Mouse (Mus musculus) kidney, postnatal 0 days (tissue): Measurements from ENCODE around the gene Lrrc4b. TPM values are rescaled to one million over a fixed set of nuclear protein-coding genes. Genes with fewer than 3 reads are reported as not detected.

Experiments used
- ATAC-seq: fragments of 200-750 bp; cut with Nextera tagmentation; replicated peaks from 2 replicates; pipeline ENCODE4 v1.8.0; 2017; ENCODE audit warnings: low read depth, moderate number of reproducible peaks, moderate TSS enrichment, moderate library complexity; ENCODE audit not compliant: low FRiP score
- DNase-seq: peaks from one replicate; pipeline ENCODE4 v3.0.0-alpha.2; 2016; ENCODE audit warnings: low spot score
- H3K27ac ChIP-seq: fragments of 300-500 bp; sonication (generic); 2 replicates; pipeline ENCODE4 v1.5.1; 2014; ENCODE audit warnings: mild to moderate bottlenecking
- H3K27me3 ChIP-seq: fragments of 300-500 bp; sonication (generic); 2 replicates; pipeline ENCODE4 v1.6.1; 2014; ENCODE audit warnings: low read length, mixed read lengths; ENCODE audit not compliant: insufficient read depth
- H3K36me3 ChIP-seq: fragments of 300-500 bp; sonication (generic); 2 replicates; pipeline ENCODE4 v1.6.1; 2014; ENCODE audit warnings: low read length, mixed read lengths; ENCODE audit not compliant: insufficient read depth
- H3K4me1 ChIP-seq: fragments of 300-500 bp; sonication (generic); replicated peaks from 2 replicates; pipeline ENCODE4 v1.6.1; 2014; ENCODE audit warnings: antibody characterized with exemption, low read length, mixed read lengths; ENCODE audit not compliant: insufficient read depth
- H3K4me2 ChIP-seq: fragments of 300-500 bp; sonication (generic); 2 replicates; pipeline ENCODE4 v1.6.1; 2014; ENCODE audit warnings: mild to moderate bottlenecking, low read length, moderate library complexity, mixed read lengths
- H3K4me3 ChIP-seq: fragments of 300-500 bp; sonication (generic); replicated peaks from 2 replicates; pipeline ENCODE4 v1.5.1; 2014; ENCODE audit warnings: low read depth, low read length
- H3K9ac ChIP-seq: fragments of 300-500 bp; sonication (generic); 2 replicates; pipeline ENCODE4 v1.6.1; 2014; ENCODE audit warnings: low read depth, low read length
- H3K9me3 ChIP-seq: fragments of 300-500 bp; sonication (generic); replicated peaks from 2 replicates; pipeline ENCODE4 v1.6.1; 2016; ENCODE audit warnings: low read length, inconsistent platforms, mixed read lengths
- CTCF ChIP-seq: IDR thresholded peaks from 2 replicates; pipeline ENCODE4 v1.5.1; 2016; ENCODE audit warnings: antibody characterized with exemption, low read depth, mild to moderate bottlenecking, moderate library complexity
- WGBS: fragments of 180-500 bp; shearing (Covaris S2); extraction: QIAGEN DNeasy Blood & Tissue Kit; methylation state at CpG from one replicate; pipeline ENCODE4 v1.1.7; 2014; 5-methylcytosine and 5-hydroxymethylcytosine counted together
- polyA plus RNA-seq: library from polyadenylated mRNA; unstranded; fragments of >200 nt; fragmentation: Nextera tagmentation; extraction: Ambion mirVana; gene quantifications from 2 replicates; pipeline ENCODE4 v1.2.1, GENCODE M21; 2015

Gene Lrrc4b
- polyA plus RNA-seq, 1 experiment from 2014 or later, result 0.26 TPM

- Histone ChIP-seq H3K27me3 (no peaks in the 10 kb centered on the region), H3K9me3 (no peaks in the 10 kb centered on the region), H3K36me3 (no peaks in the 10 kb centered on the region), H3K4me3 (no peak overlapping the region), H3K4me1 (no peaks in the 10 kb centered on the region), H3K4me2 (no peak overlapping the region), H3K9ac (no peak overlapping the region), H3K27ac (no peak overlapping the region)
- WGBS, result 83% methylated on average over 14 of the region's 14 CpGs
- TF ChIP-seq CTCF, result no peak
- no peak for ATAC-seq
- DNase-seq, result no peak
These were observed 36.5 kb upstream of the Lrrc4b start for GRCm38 (mm10) chr7:44392341-44392740.

- TF ChIP-seq CTCF, result no peak
- 92% methylated on average over 17 of the region's 17 CpGs for WGBS
These were observed 35.5 kb upstream of the Lrrc4b start for GRCm38 (mm10) chr7:44393284-44393683.

GRCm38 (mm10) chr7:44398570-44398969, 30.2 kb upstream of the Lrrc4b start:
- ATAC-seq, result peak; percentile 56
- Histone ChIP-seq H3K36me3 (no peaks in the 10 kb centered on the region), H3K27ac (no peak overlapping the region), H3K4me1 (no peaks in the 10 kb centered on the region), H3K9me3 (no peaks in the 10 kb centered on the region), H3K9ac (no peak overlapping the region), H3K27me3 (no peaks in the 10 kb centered on the region), H3K4me3 (no peak overlapping the region), H3K4me2 (no peak overlapping the region)
- peak; percentile 51 for DNase-seq
- 13% methylated on average over 3 of the region's 3 CpGs for WGBS
- TF ChIP-seq CTCF, result peak; percentile 70

More at GRCm38 (mm10) chr7:44393284-44393683, 35.5 kb upstream of the Lrrc4b start:
- Histone ChIP-seq H3K27ac (no peak overlapping the region), H3K9ac (no peak overlapping the region), H3K4me1 (no peaks in the 10 kb centered on the region), H3K4me2 (no peak overlapping the region), H3K4me3 (no peak overlapping the region), H3K9me3 (no peaks in the 10 kb centered on the region), H3K27me3 (no peaks in the 10 kb centered on the region), H3K36me3 (no peaks in the 10 kb centered on the region)
- ATAC-seq, result no peak
- no peak for DNase-seq

- DNase-seq (no peak), ATAC-seq (no peak)
- Histone ChIP-seq H3K4me1 (no peaks in the 10 kb centered on the region), H3K36me3 (no peaks in the 10 kb centered on the region), H3K4me2 (no peak overlapping the region), H3K9ac (no peak overlapping the region), H3K9me3 (no peaks in the 10 kb centered on the region), H3K4me3 (no peak overlapping the region), H3K27ac (no peak overlapping the region), H3K27me3 (no peaks in the 10 kb centered on the region)
- no peak for TF ChIP-seq CTCF
- 75% methylated on average over 6 of the region's 6 CpGs for WGBS
These were observed 27.1 kb upstream of the Lrrc4b start for GRCm38 (mm10) chr7:44401673-44402072.

GRCm38 (mm10) chr7:44405346-44406014, 23.3 kb upstream of the Lrrc4b start:
- Histone ChIP-seq H3K36me3 (no peaks in the 10 kb centered on the region), H3K27me3 (no peaks in the 10 kb centered on the region), H3K4me3 (peak overlapping the region; percentile 23), H3K4me1 (no peaks in the 10 kb centered on the region), H3K9ac (no peak overlapping the region), H3K9me3 (no peaks in the 10 kb centered on the region), H3K27ac (peak overlapping the region; percentile 56; the same call in 1 of the 2 replicates), H3K4me2 (peak overlapping the region; percentile 49)
- peak; percentile 99 for DNase-seq
- peak; percentile 95 for ATAC-seq
- 3% methylated on average over 27 of the region's 27 CpGs for WGBS
- peak; percentile 29; the same call in 1 of the 2 replicates for TF ChIP-seq CTCF

GRCm38 (mm10) chr7:44406015-44406355, 22.8 kb upstream of the Lrrc4b start:
- Histone ChIP-seq H3K9me3 (no peaks in the 10 kb centered on the region), H3K4me2 (no peak overlapping the region), H3K27me3 (no peaks in the 10 kb centered on the region), H3K4me1 (no peaks in the 10 kb centered on the region), H3K4me3 (no peak overlapping the region), H3K27ac (no peak overlapping the region), H3K36me3 (no peaks in the 10 kb centered on the region), H3K9ac (no peak overlapping the region)
- TF ChIP-seq CTCF, result no peak
- ATAC-seq (no peak), DNase-seq (no peak)
- 0% methylated on average over 5 of the region's 5 CpGs for WGBS

GRCm38 (mm10) chr7:44411144-44411543, 17.7 kb upstream of the Lrrc4b start:
- DNase-seq (no peak), ATAC-seq (no peak)
- Histone ChIP-seq H3K9ac (no peak overlapping the region), H3K4me1 (no peaks in the 10 kb centered on the region), H3K36me3 (no peaks in the 10 kb centered on the region), H3K4me2 (no peak overlapping the region), H3K9me3 (no peaks in the 10 kb centered on the region), H3K4me3 (no peak overlapping the region), H3K27me3 (no peaks in the 10 kb centered on the region), H3K27ac (no peak overlapping the region)
- WGBS, result 83% methylated on average over 4 of the region's 4 CpGs
- no peak; the same call in 1 of the 2 replicates for TF ChIP-seq CTCF
